In the genomic region with DNA sequence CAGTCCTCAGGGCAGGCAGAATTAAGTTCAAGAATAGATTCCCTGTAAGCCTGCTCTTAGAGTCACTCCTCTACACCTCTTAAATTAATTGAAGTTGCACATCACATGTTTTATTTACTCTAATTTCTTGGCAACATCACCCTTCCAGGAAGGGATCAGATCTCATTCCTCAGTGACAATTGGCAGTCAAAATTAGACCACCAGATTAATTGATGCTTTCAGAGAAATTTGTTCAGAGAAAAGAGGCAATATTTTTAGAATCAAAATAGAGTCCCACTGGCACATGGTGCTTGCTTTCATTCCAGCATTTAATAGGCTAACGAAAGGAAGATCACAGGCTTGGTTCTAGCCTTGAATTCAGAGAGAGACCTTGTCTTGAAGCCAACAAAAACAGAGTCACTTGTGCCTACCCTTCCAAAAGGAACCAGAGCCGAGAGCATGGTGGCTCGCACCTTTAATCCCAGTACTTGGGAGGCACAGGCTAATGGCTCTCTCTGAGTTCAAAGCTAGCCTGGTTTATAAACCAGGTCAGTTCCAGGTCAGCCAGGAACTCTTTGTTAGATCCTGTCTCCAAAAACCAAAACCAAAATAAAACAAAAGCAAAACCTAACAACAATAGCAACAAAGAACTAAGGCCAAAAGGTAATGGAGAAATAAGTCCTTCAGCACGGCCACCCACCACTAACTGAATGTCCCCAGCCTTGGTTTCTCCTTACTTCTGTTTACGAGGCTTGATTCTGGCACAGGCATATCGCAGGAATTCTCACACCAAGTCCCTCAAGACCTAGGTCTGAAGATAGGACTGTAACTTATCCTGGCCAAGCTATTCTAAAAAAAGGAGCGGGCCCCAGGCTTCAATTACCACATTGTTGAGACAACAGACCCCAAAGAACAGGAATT, we compare ENCODE assay signal across 19 mouse cellular contexts. TPM values are rescaled to one million over a fixed set of nuclear protein-coding genes. Genes with fewer than 3 reads are reported as not detected.
A peak's percentile ranks its signal among the peaks of the same experiment; 100 is the strongest.
DNase-seq lines count a peak whose midpoint lies in the region; ATAC-seq lines count a peak whose summit lies in the region.
"Had no signal": no experiment of that assay in that cellular context is flagged by ENCODE, and none has a peak within 500 bp of the region (broad histone marks: within the 10 kb centered on the region; RNA-seq: fewer than 3 reads in every experiment).

No protein-coding gene starts in this region.

- intact Hi-C loops in heart, postnatal 10 days (cut with DNase I) = no loop called here

- 30% methylated on average over 7 of the region's 7 CpGs for WGBS in heart, embryonic 12.5 days
- WGBS in embryonic facial prominence, embryonic 14.5 days = 35% methylated on average over 7 of the region's 7 CpGs

- no peak overlapping the region for H3K4me3 ChIP-seq in heart, embryonic 12.5 days
- H3K4me3 ChIP-seq in embryonic facial prominence, embryonic 14.5 days (ENCODE audit: low read depth, low read length) = no peak overlapping the region
- H3K4me3 ChIP-seq: hindbrain, embryonic 15.5 days; midbrain, embryonic 13.5 days had no signal

- peak; percentile 68 for DNase-seq in adrenal gland, adult 2 months
- DNase-seq in adrenal gland, adult 18-20 months (ENCODE audit: low spot score in 2 of 2) = no peak
- DNase-seq in heart, postnatal 10 days = no peak
- DNase-seq in Muller cell, postnatal 12 days (ENCODE audit: inconsistent ontology term) = peak; percentile 56
- DNase-seq in embryonic facial prominence, embryonic 14.5 days (ENCODE audit: low spot score) = peak; percentile 43
- no peak for DNase-seq in left cerebral cortex, adult 11 months (ENCODE audit: low spot score)
- DNase-seq in layer of hippocampus, adult 18-20 months (ENCODE audit: low spot score in 2 of 2) = no peak
- DNase-seq: cerebellum, adult 9-10 months; gastrocnemius, postnatal 36 days; kidney, adult 18-20 months; kidney, postnatal 4 days; layer of hippocampus, postnatal 36 days; left cerebral cortex, postnatal 4 days; lung, postnatal 36 days; right cerebral cortex, adult 18-20 months; thymus, postnatal 36 days had no signal

- H3K4me2 ChIP-seq in heart, embryonic 12.5 days = peak overlapping the region; percentile 2; the same call in 1 of the 2 replicates
- no peak overlapping the region for H3K4me2 ChIP-seq in embryonic facial prominence, embryonic 14.5 days (ENCODE audit: low read depth, low read length)
- H3K4me2 ChIP-seq: hindbrain, embryonic 15.5 days; midbrain, embryonic 13.5 days had no signal

- ATAC-seq in heart, embryonic 12.5 days (ENCODE audit: insufficient number of reproducible peaks, low FRiP score) = no peak
- ATAC-seq in embryonic facial prominence, embryonic 14.5 days (ENCODE audit: low read depth) = 0 out of 2 replicates have a peak, but pooled peaks have one; percentile 4
- ATAC-seq: midbrain, embryonic 13.5 days had no signal

- H3K36me3 ChIP-seq in heart, embryonic 12.5 days = no peaks in the 10 kb centered on the region
- H3K36me3 ChIP-seq in embryonic facial prominence, embryonic 14.5 days (ENCODE audit: control insufficient read depth, insufficient read depth, low read length) = no peaks in the 10 kb centered on the region
- H3K36me3 ChIP-seq: hindbrain, embryonic 15.5 days; midbrain, embryonic 13.5 days had no signal

- H3K27me3 ChIP-seq in heart, embryonic 12.5 days (replicated peaks) = no peaks in the 10 kb centered on the region
- H3K27me3 ChIP-seq in embryonic facial prominence, embryonic 14.5 days (replicated peaks; ENCODE audit: control insufficient read depth, insufficient read depth, low read length) = no peaks in the 10 kb centered on the region
- H3K27me3 ChIP-seq: hindbrain, embryonic 15.5 days; midbrain, embryonic 13.5 days had no signal

- peaks cover 15% of the 10 kb centered on the region for H3K4me1 ChIP-seq in heart, embryonic 12.5 days (replicated peaks)
- H3K4me1 ChIP-seq in embryonic facial prominence, embryonic 14.5 days (ENCODE audit: control insufficient read depth, insufficient read depth, low read length) = peaks cover 9% of the 10 kb centered on the region; the same call in 1 of the 2 replicates
- H3K4me1 ChIP-seq: hindbrain, embryonic 15.5 days; midbrain, embryonic 13.5 days had no signal

- no peaks in the 10 kb centered on the region for H3K9me3 ChIP-seq in heart, embryonic 12.5 days (replicated peaks)
- no peaks in the 10 kb centered on the region for H3K9me3 ChIP-seq in embryonic facial prominence, embryonic 14.5 days (ENCODE audit: control insufficient read depth, low read length)
- H3K9me3 ChIP-seq: hindbrain, embryonic 15.5 days; midbrain, embryonic 13.5 days had no signal

- H3K9ac ChIP-seq in heart, embryonic 12.5 days = no peak overlapping the region
- no peak overlapping the region for H3K9ac ChIP-seq in embryonic facial prominence, embryonic 14.5 days (ENCODE audit: low read depth, low read length)
- H3K9ac ChIP-seq: hindbrain, embryonic 15.5 days; midbrain, embryonic 13.5 days had no signal

- peak overlapping the region; percentile 30; the same call in 1 of the 2 replicates for H3K27ac ChIP-seq in heart, embryonic 12.5 days (ENCODE audit: poor library complexity, severe bottlenecking)
- peak overlapping the region; percentile 48; the same call in 1 of the 2 replicates for H3K27ac ChIP-seq in embryonic facial prominence, embryonic 14.5 days (replicated peaks; ENCODE audit: low read depth, low read length)
- H3K27ac ChIP-seq: hindbrain, embryonic 15.5 days; midbrain, embryonic 13.5 days had no signal

RNA-seq across cellular contexts. Expression of a gene that starts 23.9 kb away (rescaled TPM):
- 100 to 1,000 TPM; 134 to 144 TPM for total RNA-seq in adrenal gland, adult 2 months (2021)
- polyA plus RNA-seq in adrenal gland, adult 2 months (2012; rRNA removed) = 268 and 330 TPM in 2 replicates
- total RNA-seq in adrenal gland, adult 18-20 months (2021) = 100 to 1,000 TPM; 133 to 161 TPM
- 13.4 and 16.4 TPM in 2 replicates for polyA plus RNA-seq in heart, embryonic 12.5 days (2016; fragmentation: Nextera tagmentation; extraction: Ambion mirVana)
- 10 to 100 TPM; 64.8 to 73.9 TPM for total RNA-seq in heart, postnatal 10 days (2021)
- 13.4 and 13.6 TPM in 2 replicates for polyA plus RNA-seq in embryonic facial prominence, embryonic 14.5 days (2014; fragmentation: Nextera tagmentation; extraction: Ambion mirVana)
- 10 to 100 TPM; 57.0 to 57.2 TPM for total RNA-seq in layer of hippocampus, adult 18-20 months (2021)

Comparison
In these comparisons a context has a peak if more than half of its experiments do, and no peak if none do; other contexts are left out.
1. DNase-seq: peak in adrenal gland, adult 2 months (single experiment), Muller cell, postnatal 12 days (single experiment) and embryonic facial prominence, embryonic 14.5 days (single experiment); none in adrenal gland, adult 18-20 months (0 of 2), heart, postnatal 10 days (0 of 2), left cerebral cortex, adult 11 months (single experiment) and layer of hippocampus, adult 18-20 months (0 of 2).